Mouse (Mus musculus) spleen, postnatal 10 days (tissue): ENCODE results near the gene Napb.
A peak's percentile ranks its signal among the peaks of the same experiment; 100 is the strongest.

Experiments used
- DNase-seq, 2 experiments: peaks; one replicate each; pipeline ENCODE4 v3.0.0; 2021 to 2022; ENCODE audit warnings: low spot score in 2 of 2

The Napb gene

GRCm38 (mm10) chr2:148687971-148688370 lies 44.3 kb downstream of the Napb start:
- no peak for DNase-seq

- no peak for DNase-seq
Measured at GRCm38 (mm10) chr2:148686862-148687261, 45.4 kb downstream of the Napb start.

GRCm38 (mm10) chr2:148685709-148686108 lies 46.6 kb downstream of the Napb start:
- no peak for DNase-seq

- DNase-seq = no peak
Measured at GRCm38 (mm10) chr2:148684972-148685371, 47.3 kb downstream of the Napb start.

GRCm38 (mm10) chr2:148683031-148683430 lies 49.2 kb downstream of the Napb start:
- no peak for DNase-seq

GRCm38 (mm10) chr2:148681461-148681891 lies 50.8 kb downstream of the Napb start:
- peak in 1 of 2 experiments; percentile 71 for DNase-seq

GRCm38 (mm10) chr2:148680775-148681291 lies 51.4 kb downstream of the Napb start, which contains the start of gene Gzf1:
TSS of gene Gzf1 (plus strand) at chr2:148681023.
- DNase-seq = peak; percentile 99

GRCm38 (mm10) chr2:148679346-148679745 lies 52.9 kb downstream of the Napb start:
- no peak for DNase-seq

GRCm38 (mm10) chr2:148677801-148678200 lies 54.5 kb downstream of the Napb start:
- DNase-seq = peak in 1 of 2 experiments; percentile 23

GRCm38 (mm10) chr2:148672199-148673096 lies 59.8 kb downstream of the Napb start, which contains the start of gene Nxt1:
TSS of gene Nxt1 (plus strand) at chr2:148672601.
- DNase-seq = peak; percentile 99

GRCm38 (mm10) chr2:148663458-148663857 lies 68.8 kb downstream of the Napb start:
- no peak for DNase-seq

- DNase-seq = peak; percentile 28 to 74
Measured at GRCm38 (mm10) chr2:148654961-148655360, 77.3 kb downstream of the Napb start.

GRCm38 (mm10) chr2:148650587-148651357 lies 81.5 kb downstream of the Napb start:
- DNase-seq = no peak

GRCm38 (mm10) chr2:148644421-148645000 lies 87.8 kb downstream of the Napb start:
- no peak for DNase-seq
